Mouse (Mus musculus) lung, adult 2 months (tissue): Measurements from ENCODE around the gene Rpl41.

Source experiments
- CTCF ChIP-seq: fragments of 200-500 bp; IDR thresholded peaks from 2 replicates; pipeline ENCODE4 v1.5.1; 2011; ENCODE audit warnings: mild to moderate bottlenecking, low read length, control low read depth; ENCODE audit not compliant: insufficient read depth
- POLR2A ChIP-seq: fragments of 200-500 bp; IDR thresholded peaks from 2 replicates; pipeline ENCODE4 v1.6.1; 2011; ENCODE audit warnings: low read depth, mild to moderate bottlenecking, control low read depth, low read length, borderline replicate concordance; ENCODE audit errors: extremely low read depth

DNA sequence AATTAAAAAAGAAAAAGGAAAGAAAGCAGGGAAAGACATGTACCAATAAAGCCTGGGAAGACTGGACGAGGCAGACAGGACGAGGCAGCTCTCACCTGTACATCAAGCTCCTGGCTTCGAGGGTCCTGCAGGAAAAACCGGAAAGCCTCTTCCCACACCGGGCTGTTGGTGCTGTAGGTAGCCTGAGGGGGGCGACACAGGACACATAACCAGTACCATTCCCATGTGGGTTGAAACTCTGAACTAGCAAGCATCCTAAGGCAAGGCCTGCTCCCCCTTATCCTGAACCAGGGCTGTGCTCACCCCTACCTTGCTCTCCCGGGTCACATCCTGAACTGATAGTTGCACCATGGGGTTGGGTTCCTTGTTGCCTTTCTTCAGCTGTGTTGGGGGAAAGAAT is 30.3 kb downstream of the Rpl41 start:
- no peak for TF ChIP-seq POLR2A
- TF ChIP-seq CTCF, result peak; percentile 80
